Comparison of ENCODE assay signal across 12 mouse cellular contexts in genomic region chr8:102931342-102931835, GRCm38 (mm10).
DNase-seq lines count a peak whose midpoint lies in the region; ATAC-seq and TF ChIP-seq lines count a peak whose summit lies in the region.
"Had no signal": no experiment of that assay in that cellular context is flagged by ENCODE, and none has a peak within 500 bp of the region (broad histone marks: within the 10 kb centered on the region; RNA-seq: fewer than 3 reads in every experiment).

No protein-coding gene starts in this region.

- no peaks in the 10 kb centered on the region for H3K27me3 ChIP-seq in kidney, embryonic 15.5 days
- no peaks in the 10 kb centered on the region for H3K27me3 ChIP-seq in kidney, adult 2 months (replicated peaks; ENCODE audit: control insufficient read depth, insufficient read depth, low read length)
- H3K27me3 ChIP-seq in forebrain, embryonic 13.5 days, result no peaks in the 10 kb centered on the region
- H3K27me3 ChIP-seq in limb, embryonic 10.5 days (ENCODE audit: low read depth, poor library complexity, severe bottlenecking), result no peaks in the 10 kb centered on the region
- no peaks in the 10 kb centered on the region for H3K27me3 ChIP-seq in neural tube, embryonic 12.5 days (replicated peaks)
- H3K27me3 ChIP-seq: liver, embryonic 13.5 days had no signal

- H3K4me1 ChIP-seq in kidney, embryonic 15.5 days, result 0 out of 2 replicates have a peak, but pooled peaks cover 6% of the 10 kb centered on the region
- no peaks in the 10 kb centered on the region for H3K4me1 ChIP-seq in kidney, adult 2 months (ENCODE audit: control insufficient read depth, insufficient read depth, low read length)
- H3K4me1 ChIP-seq in forebrain, embryonic 13.5 days, result peaks cover 15% of the 10 kb centered on the region; the same call in 1 of the 2 replicates
- peaks cover 42% of the 10 kb centered on the region for H3K4me1 ChIP-seq in limb, embryonic 10.5 days
- peaks cover 3% of the 10 kb centered on the region; the same call in 1 of the 2 replicates for H3K4me1 ChIP-seq in neural tube, embryonic 12.5 days
- H3K4me1 ChIP-seq: liver, embryonic 13.5 days had no signal

- no peak for DNase-seq in kidney, adult 2 months
- peak; percentile 51 for DNase-seq in limb, embryonic 10.5 days (ENCODE audit: low spot score)
- DNase-seq in adrenal gland, postnatal 4 days (ENCODE audit: low spot score in 2 of 2), result no peak
- DNase-seq in kidney, adult 18-20 months, result no peak
- no peak for DNase-seq in layer of hippocampus, adult 9-11 months
- DNase-seq: cerebellum, postnatal 14 days; kidney, adult 9 months; liver, embryonic 13.5 days; lung, postnatal 14 days had no signal

- H3K4me3 ChIP-seq in kidney, embryonic 15.5 days (replicated peaks), result no peak overlapping the region
- no peak overlapping the region for H3K4me3 ChIP-seq in kidney, adult 2 months (ENCODE audit: insufficient read depth, low read depth, low read length)
- H3K4me3 ChIP-seq in forebrain, embryonic 13.5 days, result no peak overlapping the region
- H3K4me3 ChIP-seq in limb, embryonic 10.5 days, result no peak overlapping the region
- H3K4me3 ChIP-seq in neural tube, embryonic 12.5 days, result no peak overlapping the region
- H3K4me3 ChIP-seq: liver, embryonic 13.5 days had no signal

- no peak overlapping the region for H3K9ac ChIP-seq in kidney, embryonic 15.5 days
- H3K9ac ChIP-seq in forebrain, embryonic 13.5 days, result no peak overlapping the region
- no peak overlapping the region for H3K9ac ChIP-seq in neural tube, embryonic 12.5 days
- H3K9ac ChIP-seq: liver, embryonic 13.5 days had no signal

- no peaks in the 10 kb centered on the region for H3K9me3 ChIP-seq in kidney, embryonic 15.5 days (replicated peaks)
- H3K9me3 ChIP-seq in forebrain, embryonic 13.5 days (replicated peaks), result no peaks in the 10 kb centered on the region
- H3K9me3 ChIP-seq in limb, embryonic 10.5 days (replicated peaks), result no peaks in the 10 kb centered on the region
- H3K9me3 ChIP-seq in neural tube, embryonic 12.5 days, result no peaks in the 10 kb centered on the region
- H3K9me3 ChIP-seq: liver, embryonic 13.5 days had no signal

- H3K36me3 ChIP-seq in kidney, embryonic 15.5 days, result no peaks in the 10 kb centered on the region
- H3K36me3 ChIP-seq in kidney, adult 2 months (ENCODE audit: control insufficient read depth, insufficient read depth, low read length), result no peaks in the 10 kb centered on the region
- H3K36me3 ChIP-seq in forebrain, embryonic 13.5 days (ENCODE audit: poor library complexity, severe bottlenecking), result no peaks in the 10 kb centered on the region
- H3K36me3 ChIP-seq in limb, embryonic 10.5 days, result no peaks in the 10 kb centered on the region
- no peaks in the 10 kb centered on the region for H3K36me3 ChIP-seq in neural tube, embryonic 12.5 days
- H3K36me3 ChIP-seq: liver, embryonic 13.5 days had no signal

- TF ChIP-seq CTCF in kidney, adult 2 months (conservative IDR thresholded peaks at IDR 0.05; ENCODE audit: insufficient read depth, insufficient read length, low read depth, low read length), result no peak

- no peak overlapping the region for H3K4me2 ChIP-seq in kidney, embryonic 15.5 days
- H3K4me2 ChIP-seq in forebrain, embryonic 13.5 days, result no peak overlapping the region
- H3K4me2 ChIP-seq in neural tube, embryonic 12.5 days (replicated peaks), result no peak overlapping the region
- H3K4me2 ChIP-seq: liver, embryonic 13.5 days had no signal

- no peak for ATAC-seq in kidney, embryonic 15.5 days (replicated peaks; ENCODE audit: low FRiP score)
- peak; percentile 50; the same call in 1 of the 2 replicates for ATAC-seq in forebrain, embryonic 13.5 days
- peak; percentile 78 for ATAC-seq in neural tube, embryonic 12.5 days (ENCODE audit: low FRiP score, low read depth)

- H3K27ac ChIP-seq in kidney, embryonic 15.5 days, result peak overlapping the region; percentile 45; the same call in 1 of the 2 replicates
- H3K27ac ChIP-seq in kidney, adult 2 months (ENCODE audit: insufficient read depth, low read depth, low read length), result no peak overlapping the region
- no peak overlapping the region for H3K27ac ChIP-seq in forebrain, embryonic 13.5 days
- peak overlapping the region; percentile 76 for H3K27ac ChIP-seq in limb, embryonic 10.5 days
- H3K27ac ChIP-seq in neural tube, embryonic 12.5 days, result no peak overlapping the region
- H3K27ac ChIP-seq: liver, embryonic 13.5 days had no signal

- TF ChIP-seq POLR2A in kidney, adult 2 months (IDR thresholded peaks at IDR 0.05; ENCODE audit: low read depth, low read length), result no peak

- WGBS in kidney, embryonic 15.5 days, result 17% methylated on average over 3 of the region's 3 CpGs
- WGBS in kidney, adult 2 months, result 26% methylated on average over 3 of the region's 3 CpGs
- 5% methylated on average over 3 of the region's 3 CpGs for WGBS in forebrain, embryonic 13.5 days
- WGBS in limb, embryonic 10.5 days, result 3% methylated on average over 3 of the region's 3 CpGs
- WGBS in neural tube, embryonic 12.5 days, result 4% methylated on average over 3 of the region's 3 CpGs

Comparison
In these comparisons a context has a peak if more than half of its experiments do, and no peak if none do; other contexts are left out.
1. H3K27ac ChIP-seq: peak in kidney, embryonic 15.5 days (single experiment) and limb, embryonic 10.5 days (single experiment); none in kidney, adult 2 months (single experiment), forebrain, embryonic 13.5 days (single experiment) and neural tube, embryonic 12.5 days (single experiment).